Mouse (Mus musculus) testis, postnatal 10 days (tissue): ENCODE measurements around the gene Rhpn2.
"Not testable (repeated sequence)": the region's sequence is repeated elsewhere in the genome, so short reads cannot be mapped to it uniquely, and the experiment has no call there.

Experiments used
- DNase-seq: peaks from one replicate; pipeline ENCODE4 v3.0.0; 2021; ENCODE audit warnings: low spot score

Gene Rhpn2

DNA sequence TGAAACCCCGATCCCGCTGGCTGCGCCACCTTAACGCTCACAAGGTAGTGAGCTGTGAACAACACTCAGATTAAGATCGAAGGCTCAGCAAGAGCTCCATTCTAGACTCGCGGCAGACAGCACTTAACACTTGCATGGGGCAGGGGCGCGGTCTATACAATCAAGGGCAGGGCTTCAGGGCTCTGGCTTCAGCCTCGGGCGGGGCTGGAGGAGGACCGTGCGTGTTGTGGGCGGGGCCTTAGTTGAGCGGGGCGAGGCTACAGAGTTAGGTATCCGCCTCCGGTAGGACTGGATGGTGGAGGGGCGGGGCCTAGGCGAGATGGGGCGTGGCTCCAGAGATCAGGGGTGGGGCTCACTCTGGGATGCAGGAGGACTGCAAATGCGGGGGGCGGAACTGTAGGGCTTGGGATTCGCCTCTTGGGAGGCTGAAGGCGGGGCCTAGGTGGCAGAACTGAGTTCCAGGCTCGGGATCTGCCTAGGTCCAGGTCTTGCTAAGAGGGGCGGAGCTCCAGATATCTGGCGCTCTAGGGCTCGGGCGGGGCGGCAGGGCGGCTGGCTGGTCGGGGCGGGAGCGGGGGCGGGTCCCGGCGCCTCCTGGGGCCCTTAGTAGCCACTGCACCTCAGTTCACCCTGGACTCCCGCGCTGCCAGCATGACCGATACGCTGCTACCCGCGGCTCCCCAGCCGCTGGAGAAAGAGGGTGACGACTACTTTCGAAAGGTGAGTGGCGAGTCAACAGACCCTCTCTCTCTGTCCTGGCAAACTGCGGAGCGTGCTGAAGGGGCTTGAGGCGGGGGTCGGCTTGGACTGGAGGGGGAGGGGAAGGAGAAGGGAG is at the start of gene Rhpn2:
Rhpn2 (plus strand) TSS at position 479 of the 835 bp plus-strand sequence.
- peak; percentile 100 for DNase-seq

DNA sequence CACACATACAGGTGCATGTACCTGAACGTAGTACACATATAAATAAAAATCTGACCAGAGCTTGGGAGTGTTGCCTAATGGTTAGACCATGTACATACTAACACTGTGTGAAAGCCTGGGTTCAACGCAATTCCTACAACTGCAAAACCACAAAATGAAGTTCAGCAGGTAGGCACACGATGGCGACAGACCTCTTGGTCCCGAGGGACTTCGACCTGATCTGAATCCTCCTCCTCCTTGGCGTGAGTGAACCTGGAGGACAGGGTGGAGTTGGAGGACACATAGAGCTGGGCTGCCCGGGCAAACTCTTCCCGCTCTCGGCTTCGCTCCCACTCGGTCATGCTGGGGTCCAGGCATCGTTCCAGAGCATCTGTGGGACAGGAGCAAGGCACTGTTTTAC is 40.5 kb upstream of the Rhpn2 start:
- no peak for DNase-seq

DNA sequence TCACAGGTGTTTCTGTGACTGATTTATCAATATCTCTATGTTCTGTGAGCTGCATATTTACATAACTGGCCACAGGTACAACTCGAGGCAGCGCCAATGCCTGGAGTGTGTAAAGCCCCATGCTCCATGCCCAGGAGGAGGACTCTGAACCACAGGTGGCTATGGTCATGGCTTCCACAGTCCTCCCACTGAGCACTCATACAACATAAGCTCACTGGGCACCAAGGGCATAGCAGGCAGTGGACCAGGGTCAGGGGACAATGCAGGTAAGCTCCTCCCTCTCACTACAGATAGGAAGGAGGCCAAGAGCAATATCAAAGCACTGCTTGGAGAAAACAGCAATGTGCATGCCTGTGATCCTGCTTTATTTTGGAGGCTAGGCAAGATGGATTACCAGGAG is 38.3 kb upstream of the Rhpn2 start:
- no peak for DNase-seq

DNA sequence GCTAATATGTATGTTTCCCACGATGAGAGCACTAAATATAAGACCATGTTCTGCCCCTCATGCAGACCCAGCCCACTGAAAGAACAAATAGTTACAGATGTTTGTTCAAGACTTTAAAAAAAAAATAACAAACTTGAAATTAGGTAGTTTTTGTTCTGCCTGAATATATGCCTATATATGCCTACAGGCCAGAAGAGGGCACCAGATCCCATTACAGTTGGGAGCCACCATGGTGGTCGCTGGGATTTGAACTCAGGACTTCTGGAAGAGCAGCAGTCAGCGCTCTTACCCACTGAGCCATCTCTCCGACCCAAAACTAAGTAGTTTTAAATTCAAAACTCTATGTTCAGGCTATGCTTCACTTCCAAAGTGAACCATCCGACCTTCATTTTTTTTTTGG is 36.1 kb upstream of the Rhpn2 start:
- no peak for DNase-seq

DNA sequence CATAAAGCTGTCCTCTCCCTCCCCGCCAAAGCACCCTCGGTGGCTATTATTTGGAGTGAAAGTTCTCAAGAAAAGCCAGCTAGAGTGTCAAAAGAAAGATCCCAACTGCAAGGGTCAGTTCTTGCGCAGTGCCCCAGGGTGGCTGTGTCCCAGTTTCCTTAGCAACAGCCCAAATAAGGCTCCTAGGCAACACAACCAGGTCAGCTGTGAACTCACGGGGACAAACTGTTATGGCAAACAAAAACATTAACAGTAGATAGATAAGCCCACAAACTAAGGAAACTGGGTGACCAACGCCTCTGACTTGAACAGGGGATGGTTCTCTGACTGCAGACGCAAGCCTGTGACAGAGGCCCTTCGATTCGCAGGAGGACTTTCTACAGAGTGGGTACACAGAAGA is 34.3 kb upstream of the Rhpn2 start:
- no peak for DNase-seq

DNA sequence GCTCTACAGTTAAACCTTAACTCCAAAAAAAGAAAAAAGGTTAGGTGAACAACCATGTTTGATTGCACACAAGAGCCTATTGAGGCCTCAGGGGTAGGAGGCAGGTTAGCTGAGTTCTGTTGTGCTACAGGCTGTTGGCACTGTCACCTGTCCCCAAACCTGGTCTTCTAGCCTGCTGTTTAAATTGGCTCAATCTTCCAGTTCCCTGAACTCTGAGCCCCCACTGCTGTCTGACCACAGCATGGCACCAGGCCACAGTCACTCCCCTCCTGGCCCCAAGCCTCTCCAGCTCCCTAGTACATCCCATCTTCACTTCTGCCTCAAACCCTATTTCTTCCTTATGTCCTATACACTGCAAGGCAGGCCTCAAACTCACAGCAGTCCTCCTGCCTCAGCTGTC is 33.2 kb upstream of the Rhpn2 start:
- no peak for DNase-seq

DNA sequence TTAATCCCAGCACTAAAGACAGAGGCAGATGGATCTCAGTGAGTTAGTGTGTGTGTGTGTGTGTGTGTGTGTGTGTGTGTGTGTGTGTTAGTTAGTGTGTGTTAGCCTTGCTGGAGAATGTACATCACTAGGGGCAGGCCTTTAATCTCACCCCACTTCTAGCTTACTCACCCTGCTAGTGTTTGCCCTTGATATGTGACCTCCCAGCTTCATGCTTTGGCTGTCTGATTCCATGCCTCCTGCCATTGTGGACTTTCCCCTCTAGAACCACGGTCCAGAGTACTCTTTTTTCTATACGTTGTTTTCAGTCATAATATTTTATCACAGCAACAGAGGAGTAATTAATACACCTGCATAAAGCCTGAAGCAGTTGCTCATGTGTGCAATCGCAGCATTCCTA is 22.8 kb upstream of the Rhpn2 start:
- DNase-seq = no peak

DNA sequence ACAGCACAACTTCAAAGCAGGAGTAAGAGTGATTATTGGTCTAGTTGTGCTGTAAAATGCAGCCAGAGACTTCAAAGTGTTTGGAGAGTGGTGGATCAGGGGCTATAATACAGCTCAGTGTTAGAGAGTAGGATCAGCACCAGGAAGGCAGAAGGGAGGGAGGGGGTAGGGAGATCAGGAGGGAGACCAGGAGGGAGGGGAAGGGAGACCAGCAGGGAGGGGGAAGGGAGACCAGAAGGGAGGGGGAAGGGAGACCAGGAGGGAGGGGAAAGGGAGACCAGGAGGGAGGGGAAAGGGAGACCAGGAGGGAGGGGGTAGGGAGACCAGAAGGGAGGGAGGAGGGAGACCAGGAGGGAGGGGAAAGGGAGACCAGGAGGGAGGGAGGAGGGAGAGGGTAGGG is 19.8 kb upstream of the Rhpn2 start:
- no peak for DNase-seq

DNA sequence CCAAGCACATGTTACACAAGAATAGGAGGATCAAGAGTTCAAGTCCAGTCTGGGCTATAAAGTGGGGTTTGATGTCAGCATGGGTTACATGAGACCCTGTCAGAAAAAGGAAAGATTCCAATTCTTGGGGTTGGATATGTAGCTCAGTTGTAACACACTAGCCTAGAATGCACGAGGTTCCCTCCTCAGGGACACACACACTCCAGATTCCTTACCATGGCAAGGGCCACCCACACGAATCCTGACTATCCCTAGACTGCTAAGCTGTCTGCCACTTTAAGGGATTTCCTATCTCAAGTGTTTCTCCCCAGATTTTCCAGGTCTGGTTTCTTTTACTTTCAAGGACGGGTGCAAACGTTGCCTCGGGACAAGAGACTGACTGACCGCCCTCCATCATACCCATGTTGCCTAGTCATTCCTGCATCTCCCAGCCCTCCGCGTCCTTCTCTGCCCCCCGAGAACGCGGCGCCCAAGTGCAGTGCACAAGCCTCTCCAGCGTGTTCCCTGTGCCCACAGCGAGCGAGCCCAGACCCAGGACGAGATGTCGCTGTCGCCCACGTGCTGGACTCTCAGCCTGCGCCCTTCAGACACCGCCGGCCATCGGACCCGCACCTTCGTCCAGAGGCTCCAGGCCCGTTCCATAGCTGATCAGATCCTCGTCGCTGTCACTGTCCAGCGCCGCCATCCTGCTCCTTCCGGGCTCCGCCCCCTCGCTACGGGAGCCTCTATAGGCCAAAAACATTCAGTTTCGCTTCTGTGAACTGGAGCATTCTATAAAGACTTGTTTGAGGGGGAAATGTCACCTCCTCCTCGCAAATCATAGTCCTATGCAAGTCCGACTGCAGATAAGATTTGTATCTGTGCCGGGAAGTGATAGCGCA is 16.0 kb upstream of the Rhpn2 start, which contains the start of gene Gpatch1:
Gpatch1 (minus strand) TSS at position 712 of the 881 bp plus-strand sequence.
- peak; percentile 98 for DNase-seq

DNA sequence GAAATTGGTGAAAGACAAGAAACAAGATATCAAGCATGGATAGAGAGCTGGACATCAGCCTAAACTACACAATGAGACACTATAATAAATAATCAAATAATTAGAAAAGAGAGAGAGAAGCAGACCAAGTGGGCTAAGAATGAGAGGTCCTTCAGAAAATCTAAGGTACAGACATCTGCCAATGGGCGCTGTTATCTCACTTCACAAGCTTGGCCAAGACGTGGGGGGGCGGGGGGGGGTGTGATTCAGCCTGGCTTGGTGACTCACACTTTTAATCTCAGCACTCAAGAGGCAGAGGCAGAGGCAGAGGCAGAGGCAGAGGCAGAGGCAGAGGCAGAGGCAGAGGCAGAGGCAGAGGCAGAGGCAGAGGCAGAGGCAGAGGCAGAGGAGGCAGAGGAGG is 14.7 kb upstream of the Rhpn2 start:
- DNase-seq = not testable (repeated sequence)

DNA sequence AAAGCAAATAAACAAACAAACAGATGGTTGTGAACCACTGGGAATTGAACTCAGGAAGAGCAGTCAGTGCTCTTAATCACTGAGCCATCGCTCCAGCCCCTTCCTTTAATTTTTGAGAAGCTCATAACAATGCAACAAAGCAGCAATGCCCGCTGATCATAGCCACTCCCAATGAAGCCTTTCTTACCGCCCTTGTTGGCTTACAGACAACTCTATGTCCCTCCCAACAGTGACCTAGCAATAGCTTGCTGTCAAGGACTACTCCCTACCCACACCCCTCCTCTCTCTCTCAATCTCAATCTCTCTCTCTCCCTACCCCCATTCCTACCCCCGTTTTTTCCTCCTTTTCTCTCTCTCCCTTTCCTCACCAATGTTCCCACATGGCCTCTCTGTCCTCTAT is 14.2 kb upstream of the Rhpn2 start:
- DNase-seq = no peak

DNA sequence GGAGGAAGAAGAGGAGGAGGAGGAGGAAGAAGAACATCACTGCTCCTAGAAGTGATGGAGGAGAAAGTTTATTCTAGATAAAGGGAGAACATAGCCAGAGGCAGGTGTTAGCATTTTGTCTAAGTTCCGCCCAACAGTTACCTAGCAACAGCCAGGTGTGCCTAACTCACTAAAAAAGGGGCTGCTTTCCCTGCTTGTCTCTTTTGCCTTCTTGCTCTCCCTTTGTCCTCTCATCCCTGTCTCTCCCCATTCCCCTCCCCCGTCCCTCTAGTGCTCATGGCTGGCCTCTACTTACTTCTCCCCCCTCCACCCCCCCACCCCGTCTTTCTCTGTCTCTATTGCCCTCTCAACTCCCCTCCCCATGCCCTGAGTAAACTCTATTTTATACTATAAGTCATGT is 11.8 kb upstream of the Rhpn2 start:
- no peak for DNase-seq

DNA sequence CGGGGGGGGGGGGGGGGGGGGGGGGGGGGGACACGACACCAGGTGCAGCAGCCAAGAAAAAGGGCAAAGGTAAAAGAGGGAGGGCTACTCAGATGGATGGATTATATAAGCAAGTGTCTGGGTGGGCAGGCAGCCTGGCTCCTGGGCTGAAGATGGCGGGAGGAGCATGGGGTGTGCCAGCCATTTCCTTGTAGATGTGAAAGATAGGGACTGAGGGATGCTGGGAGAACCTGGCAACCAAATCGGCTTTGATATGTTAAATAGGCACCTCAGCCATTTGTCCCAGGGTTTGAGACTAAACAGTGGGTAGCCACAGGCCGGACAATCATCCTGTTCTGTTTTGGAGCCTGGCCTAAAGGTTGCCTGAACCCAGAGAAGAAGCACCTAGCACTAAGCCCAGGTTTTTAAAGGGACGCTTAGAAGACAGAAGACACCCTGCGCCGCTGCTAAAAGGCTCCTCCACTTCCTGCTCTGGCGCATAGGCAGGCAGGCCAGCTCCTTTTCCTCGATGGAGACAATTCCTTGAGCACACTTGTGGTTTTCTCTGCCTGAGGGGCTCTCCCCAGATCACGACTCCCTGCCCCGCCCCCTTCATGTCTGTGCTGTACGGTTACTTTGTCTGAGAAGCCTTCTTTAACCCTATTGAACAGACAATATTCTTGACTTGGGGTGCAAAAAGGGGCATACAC is 11.1 kb upstream of the Rhpn2 start:
- no peak for DNase-seq

DNA sequence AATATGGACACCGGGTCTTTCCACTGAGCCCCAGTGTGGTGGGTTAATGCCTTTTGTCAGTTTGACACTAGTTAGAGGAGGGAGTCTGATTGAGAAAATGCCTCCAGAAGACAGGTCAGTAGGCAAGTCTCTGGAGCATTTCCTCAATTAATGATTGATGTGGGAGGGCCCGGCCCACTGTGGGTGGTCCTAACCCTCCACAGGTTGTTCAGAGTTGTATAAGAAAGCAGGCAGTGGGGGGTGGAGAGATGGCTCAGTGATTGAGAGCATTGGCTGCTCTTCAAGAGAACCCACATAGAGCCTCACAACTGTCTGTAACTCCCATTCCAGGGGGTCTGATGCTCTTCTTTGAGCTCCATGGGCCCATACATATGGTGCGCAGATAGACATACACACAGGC is 2.4 kb upstream of the Rhpn2 start:
- no peak for DNase-seq

DNA sequence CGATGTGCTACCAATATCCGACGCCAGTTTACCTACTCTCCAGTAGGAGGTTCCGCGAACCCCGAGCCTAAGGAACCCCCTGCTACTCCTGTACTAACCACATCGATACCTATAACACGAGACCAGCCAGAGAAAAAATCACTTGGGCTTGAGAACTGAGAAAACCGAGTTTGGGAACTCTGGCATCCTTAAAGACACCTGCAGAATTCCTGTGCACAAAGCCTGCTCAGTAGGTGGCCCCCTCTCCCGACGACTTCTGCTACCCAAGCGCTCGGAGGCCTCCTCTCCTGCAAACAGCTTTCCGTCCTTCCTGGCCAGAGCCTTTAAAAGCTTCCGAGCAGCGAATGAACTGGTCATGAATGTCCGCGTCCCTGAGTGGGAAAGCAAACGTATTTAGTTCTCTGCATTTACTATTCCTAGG is 729 bp upstream of the Rhpn2 start:
- DNase-seq = peak; percentile 57

DNA sequence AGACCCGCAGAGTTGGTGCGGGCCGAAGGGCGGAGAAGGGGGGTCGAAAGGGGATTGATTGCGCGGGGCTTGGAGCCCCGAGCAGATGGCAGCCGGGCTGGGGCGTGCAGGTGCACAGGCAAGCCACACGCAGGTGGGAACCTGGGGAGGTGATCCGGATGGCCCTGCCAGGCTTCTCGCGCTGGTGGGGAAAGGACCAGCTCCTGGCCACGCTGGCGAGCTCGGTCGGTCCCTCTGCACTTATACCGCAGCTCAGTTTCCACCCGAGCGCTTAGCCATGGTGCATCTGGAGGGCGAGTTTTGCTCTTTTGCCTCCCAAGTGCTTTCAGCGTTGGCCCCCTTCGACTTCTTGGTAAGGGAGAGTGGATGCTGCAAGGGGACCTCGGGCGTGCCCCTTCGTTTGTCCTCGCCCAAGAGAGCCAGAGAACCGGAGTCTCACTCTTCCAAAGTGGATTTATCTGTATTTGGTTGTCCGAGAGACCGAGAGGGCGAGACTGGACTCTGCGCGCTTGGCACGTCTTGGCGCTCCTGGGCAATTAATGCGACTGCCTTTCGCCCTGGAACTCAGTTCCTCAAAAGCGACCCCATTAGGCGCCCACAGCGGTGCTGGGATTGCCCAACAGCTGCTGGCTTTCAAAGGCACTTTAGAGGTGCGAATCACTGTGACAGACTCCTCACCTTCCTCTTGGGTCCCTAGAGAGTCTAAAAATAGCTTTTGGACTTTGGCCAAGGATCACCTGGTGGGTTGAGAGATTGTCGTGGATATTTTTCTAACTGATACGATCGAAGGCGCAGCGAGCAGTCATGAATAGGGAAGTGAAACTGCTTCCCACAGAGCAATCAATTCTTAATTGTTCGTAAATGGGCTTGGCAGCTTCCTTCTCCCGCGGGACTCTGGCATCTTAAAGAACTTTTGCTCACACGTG is 820 bp downstream of the Rhpn2 start:
- DNase-seq = peak; percentile 61

DNA sequence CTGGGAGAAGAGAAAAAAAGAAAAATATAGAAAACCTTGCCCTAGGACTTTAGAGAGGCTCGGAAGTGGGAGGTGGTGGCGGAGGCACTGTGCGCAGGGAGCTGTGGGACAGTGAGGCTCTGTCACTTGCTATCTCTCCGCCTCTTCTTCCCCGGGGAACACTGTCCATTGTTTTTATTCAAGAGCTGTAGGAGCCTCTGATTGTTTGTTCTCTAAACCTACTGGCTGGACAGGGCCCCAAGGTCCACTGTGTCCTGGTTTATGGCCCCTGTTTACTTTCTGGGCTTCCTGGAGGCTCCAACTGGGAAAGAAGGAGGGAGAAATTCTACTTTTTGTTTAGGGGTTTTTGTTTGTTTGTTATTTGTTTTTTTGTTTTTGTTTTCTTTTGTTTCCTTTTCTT is 6.2 kb downstream of the Rhpn2 start:
- no peak for DNase-seq

DNA sequence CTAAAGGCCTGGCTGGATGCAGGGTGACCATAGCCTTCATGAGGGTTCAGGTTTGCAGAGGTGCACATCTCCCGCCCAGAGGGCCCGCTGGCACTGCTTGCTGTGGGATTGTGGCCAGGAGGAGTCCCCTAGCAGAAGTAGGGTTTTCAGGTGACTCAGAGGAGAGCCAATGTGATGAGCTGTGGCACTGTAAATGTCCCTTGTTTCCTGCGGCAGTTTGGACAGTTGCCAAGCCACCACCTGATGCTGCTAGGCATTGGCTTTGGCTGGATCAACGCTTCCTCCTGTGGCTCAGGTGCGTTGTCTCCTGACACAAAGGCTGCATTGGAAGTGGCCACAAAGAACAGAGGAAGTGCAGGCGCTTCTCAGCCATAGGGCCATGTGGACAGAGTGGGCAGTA is 7.3 kb downstream of the Rhpn2 start:
- DNase-seq = peak; percentile 51

DNA sequence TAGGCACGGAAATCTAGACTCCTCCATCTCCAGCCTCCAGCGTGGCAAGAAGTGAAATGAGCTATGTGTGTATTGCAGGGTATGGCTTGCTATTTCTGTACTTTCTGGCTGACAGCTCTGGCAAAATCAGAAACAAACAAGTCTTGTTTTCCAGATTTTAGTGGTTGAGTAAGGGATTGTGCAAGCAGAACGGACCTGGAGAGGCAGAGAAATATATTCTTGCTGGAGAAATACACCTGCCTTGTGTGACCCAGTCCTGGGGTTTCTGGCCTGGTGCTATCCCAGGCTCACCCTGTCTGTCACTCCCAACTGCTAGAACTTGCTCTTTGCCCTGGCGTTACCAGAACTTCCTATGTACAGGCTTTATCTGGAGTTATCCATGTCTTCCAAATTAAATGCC is 8.5 kb downstream of the Rhpn2 start:
- no peak for DNase-seq

DNA sequence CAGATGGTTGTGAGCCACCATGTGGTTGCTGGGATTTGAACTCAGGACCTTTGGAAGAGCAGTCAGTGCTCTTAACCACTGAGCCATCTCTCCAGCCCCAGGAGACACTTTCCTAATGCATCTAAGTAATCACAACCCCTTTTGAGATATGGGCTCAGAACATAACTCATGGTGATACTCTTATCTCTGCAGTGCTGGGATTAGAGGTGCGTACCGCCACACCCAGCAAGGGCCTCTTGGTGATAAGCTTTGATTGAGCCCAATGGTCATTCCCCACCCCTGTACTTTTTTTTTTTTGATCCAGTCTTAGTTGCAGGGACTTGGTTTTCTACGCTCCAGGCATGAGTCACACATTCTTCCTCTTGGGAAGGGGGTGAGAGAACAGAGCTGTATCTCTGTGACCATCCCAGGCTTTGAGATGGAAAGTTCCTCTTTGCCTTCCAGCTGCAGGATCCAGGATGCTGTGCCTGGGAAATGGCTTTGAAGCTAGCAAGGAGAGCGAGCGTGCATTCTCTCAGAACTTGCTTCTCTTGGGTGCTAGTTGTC is 10.9 kb downstream of the Rhpn2 start:
- DNase-seq = no peak
